Mouse (Mus musculus): Measurements from ENCODE around the gene Rnf103. TPM values are rescaled to one million over a fixed set of nuclear protein-coding genes. Genes with fewer than 3 reads are reported as not detected.
"Not testable (repeated sequence)": the region's sequence is repeated elsewhere in the genome, so short reads cannot be mapped to it uniquely, and the experiment has no call there.

Rnf103 gene
- total RNA-seq (2018; cell fraction: chromatin; rRNA removed), result 100 to 1,000 TPM in 1 of 26 experiments, 10 to 100 TPM in 25; 18.2 to 104 (median 40.7) TPM
- 10 to 100 TPM; 27.0 to 53.5 (median 36.1) TPM for total RNA-seq (2018; cell fraction: cytosol; rRNA removed)
- 10 to 100 TPM; 28.0 to 81.1 (median 50.3) TPM for total RNA-seq (2018; cell fraction: nucleus; rRNA removed)
- polyA plus RNA-seq (2018), result 26.5 to 29.9 TPM (median 26.5 TPM) in 3 replicates

DNA sequence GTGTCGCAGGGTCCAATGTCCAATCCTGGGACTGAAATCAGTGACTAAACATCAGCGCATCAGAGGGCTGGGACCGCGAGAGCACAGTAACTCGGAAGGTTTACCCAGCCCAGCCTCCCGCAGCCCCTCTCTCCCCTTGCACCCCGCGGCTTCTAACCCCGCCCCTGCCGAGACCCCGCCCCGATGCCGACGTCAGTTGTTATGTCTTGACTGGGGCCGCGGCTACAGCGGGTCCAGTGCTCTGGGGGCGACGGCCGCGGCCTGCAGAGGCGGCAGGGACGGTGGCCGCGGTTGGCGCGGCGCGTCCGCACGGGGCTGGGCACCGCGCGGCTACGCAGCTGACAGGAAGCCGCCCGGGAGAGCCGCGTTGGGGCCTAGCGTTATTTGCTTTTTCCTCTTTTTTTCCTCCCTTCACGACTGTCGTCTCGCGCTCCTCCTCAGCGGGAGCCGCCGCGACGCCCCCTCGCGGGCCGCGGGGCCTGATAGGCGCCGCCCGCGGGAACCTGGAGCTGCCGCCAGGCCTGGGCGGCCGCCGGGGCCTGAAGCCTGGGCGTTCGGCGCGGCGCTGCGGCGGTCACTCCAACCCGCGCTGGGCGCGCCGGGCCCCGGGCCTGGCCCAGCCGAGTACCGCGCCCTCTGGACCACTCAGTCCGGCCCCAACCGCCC, at the start of gene Rnf103:
Rnf103 (plus strand) TSS at position 220 of the 666 bp plus-strand sequence.
- Histone ChIP-seq H3K79me2 (ENCODE audit: inconsistent target) (peaks cover 43% of the 10 kb centered on the region), H3K36me3 (ENCODE audit: inconsistent target) (peaks cover 8% of the 10 kb centered on the region; the same call in 1 of the 2 replicates), H3K27ac (peak within 1 kb of the TSS; percentile 62), H3K4me3 (ENCODE audit: inconsistent target) (peak within 1 kb of the TSS; percentile 76)
- WGBS (ENCODE audit: missing documents), result under 1% methylated on average over 55 of the region's 79 CpGs

- Histone ChIP-seq H3K4me3 (ENCODE audit: inconsistent target) (no peak overlapping the region), H3K79me2 (ENCODE audit: inconsistent target) (no peaks in the 10 kb centered on the region), H3K36me3 (ENCODE audit: inconsistent target) (no peaks in the 10 kb centered on the region), H3K27ac (no peak overlapping the region)
- WGBS (ENCODE audit: missing documents), result 11% methylated on average over 1 of the region's 1 CpGs
Observed at GRCm38 (mm10) chr6:71444756-71445155, 48.9 kb upstream of the Rnf103 start.

GRCm38 (mm10) chr6:71445560-71445959, 48.1 kb upstream of the Rnf103 start:
- WGBS (ENCODE audit: missing documents), result 94% methylated on average over 6 of the region's 6 CpGs
- no peaks in the 10 kb centered on the region for H3K79me2 ChIP-seq (ENCODE audit: inconsistent target)
- H3K4me3 ChIP-seq (ENCODE audit: inconsistent target), result no peak overlapping the region
- no peaks in the 10 kb centered on the region for H3K36me3 ChIP-seq (ENCODE audit: inconsistent target)
- no peak overlapping the region for H3K27ac ChIP-seq

GRCm38 (mm10) chr6:71452792-71453191, 40.9 kb upstream of the Rnf103 start:
- no peaks in the 10 kb centered on the region for H3K36me3 ChIP-seq (ENCODE audit: inconsistent target)
- no peak overlapping the region for H3K4me3 ChIP-seq (ENCODE audit: inconsistent target)
- H3K27ac ChIP-seq, result no peak overlapping the region
- 21% methylated on average over 2 of the region's 2 CpGs for WGBS (ENCODE audit: missing documents)
- H3K79me2 ChIP-seq (ENCODE audit: inconsistent target), result no peaks in the 10 kb centered on the region

DNA sequence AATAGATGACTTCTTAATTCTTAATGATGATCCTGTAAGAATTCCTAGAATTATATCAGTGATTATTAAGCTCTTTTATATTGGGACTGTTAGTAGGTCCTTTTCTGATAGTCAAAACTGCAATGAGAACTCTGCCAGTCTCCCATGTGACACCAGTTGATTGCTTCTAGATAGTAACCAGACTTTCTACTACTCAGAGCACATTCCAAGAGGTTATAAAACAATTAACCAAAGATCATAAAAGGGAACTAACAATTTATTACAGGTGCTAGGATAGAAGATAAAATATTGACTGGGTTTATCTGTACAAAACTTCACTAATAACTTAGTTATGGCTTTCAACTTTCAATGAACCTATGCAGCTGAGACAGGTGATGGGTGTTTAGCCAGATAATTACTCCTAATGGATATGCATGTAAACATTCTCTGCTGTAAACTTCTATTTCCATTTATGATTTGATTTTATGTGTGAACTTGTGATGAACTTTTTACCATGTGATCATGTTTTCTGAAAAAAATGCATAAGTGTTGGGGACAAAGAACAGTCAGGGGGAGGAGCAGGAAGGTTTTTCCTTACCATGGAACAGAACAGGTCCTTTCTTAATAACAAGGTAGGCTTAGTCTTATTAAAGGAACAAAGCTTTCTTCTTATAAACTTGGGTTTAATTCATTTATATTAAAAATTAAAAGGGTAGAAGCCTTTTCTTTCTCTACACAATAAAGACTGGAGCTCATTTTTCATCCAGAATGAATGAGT, 39.5 kb upstream of the Rnf103 start:
- not testable (repeated sequence) for H3K4me3 ChIP-seq (ENCODE audit: inconsistent target); H3K36me3 ChIP-seq (ENCODE audit: inconsistent target); H3K79me2 ChIP-seq (ENCODE audit: inconsistent target); H3K27ac ChIP-seq

DNA sequence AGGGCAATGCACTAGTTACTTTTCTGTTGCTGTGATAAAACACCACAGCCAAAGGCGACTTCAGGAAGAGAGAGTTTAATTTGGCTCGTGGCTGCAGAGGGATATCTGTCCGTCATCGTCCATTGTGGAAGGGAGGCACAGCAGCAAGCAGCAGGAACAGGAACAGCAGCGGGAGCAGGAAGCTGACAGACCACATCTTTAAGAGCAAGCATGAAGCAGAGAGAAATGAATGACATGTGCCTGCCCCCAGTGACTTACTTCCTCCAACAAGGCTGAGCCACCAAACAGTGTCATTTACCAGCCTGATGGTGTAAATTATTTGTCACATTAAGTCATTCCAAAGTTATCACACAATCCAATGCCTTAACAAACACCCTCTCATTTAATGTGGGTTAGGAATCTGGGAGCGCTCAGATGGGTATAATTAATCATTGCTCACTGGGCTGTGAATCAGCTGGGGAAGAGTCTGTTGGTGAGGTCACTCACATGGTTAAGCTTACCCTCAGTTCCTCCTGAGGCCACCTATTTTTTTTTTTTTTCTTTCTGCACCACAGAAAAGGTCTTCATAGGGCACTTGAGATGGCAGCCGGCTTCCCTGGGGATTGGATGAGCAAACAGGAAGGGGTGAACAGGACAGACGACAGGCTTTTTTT, 35.6 kb upstream of the Rnf103 start:
- H3K4me3 ChIP-seq (ENCODE audit: inconsistent target), result no peak overlapping the region
- no peaks in the 10 kb centered on the region for H3K79me2 ChIP-seq (ENCODE audit: inconsistent target)
- H3K27ac ChIP-seq, result peak overlapping the region; percentile 56
- 63% methylated on average over 8 of the region's 8 CpGs for WGBS (ENCODE audit: missing documents)
- no peaks in the 10 kb centered on the region for H3K36me3 ChIP-seq (ENCODE audit: inconsistent target)

DNA sequence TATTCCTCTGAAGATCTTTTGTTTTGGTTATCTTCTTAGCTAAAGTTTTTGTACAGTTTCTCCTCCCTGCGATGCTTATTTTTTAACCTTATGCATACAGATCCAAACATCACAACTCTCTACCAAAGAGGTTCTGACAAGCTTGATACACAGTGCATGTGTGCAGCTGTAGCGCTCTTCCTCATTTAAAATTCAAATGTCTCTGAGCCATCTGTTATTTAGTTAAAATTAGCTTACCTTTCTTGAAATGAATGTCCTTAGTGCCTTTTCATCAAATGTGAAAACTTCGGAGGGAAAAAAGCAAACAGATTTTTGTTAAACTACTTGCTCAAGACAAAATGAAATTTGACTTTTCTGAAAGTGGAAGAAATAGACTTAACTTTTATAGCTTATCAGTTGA, 28.5 kb upstream of the Rnf103 start:
- 91% methylated on average over 3 of the region's 3 CpGs for WGBS (ENCODE audit: missing documents)

DNA sequence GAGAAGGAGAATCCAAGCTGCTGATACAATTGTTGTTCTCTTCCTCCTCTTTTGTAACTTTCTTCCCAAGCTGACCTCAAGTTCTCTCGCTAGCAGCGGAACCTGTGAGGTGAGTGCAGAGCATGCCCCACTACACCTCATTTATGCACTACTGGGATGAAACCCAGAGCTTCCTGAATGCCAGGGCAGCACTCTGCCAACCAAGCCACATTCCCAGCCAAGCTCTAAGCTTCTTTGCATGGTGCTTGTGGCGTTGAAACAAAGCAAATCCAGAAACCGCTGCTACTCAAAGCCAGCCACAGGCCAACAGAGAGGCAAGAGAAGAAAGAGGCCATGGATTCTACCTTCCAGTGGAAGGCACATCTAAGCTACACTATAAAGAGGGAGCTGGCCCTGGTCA, 25.9 kb upstream of the Rnf103 start:
- Histone ChIP-seq H3K4me3 (ENCODE audit: inconsistent target) (no peak overlapping the region), H3K79me2 (ENCODE audit: inconsistent target) (no peaks in the 10 kb centered on the region), H3K36me3 (ENCODE audit: inconsistent target) (no peaks in the 10 kb centered on the region), H3K27ac (no peak overlapping the region)
- 93% methylated on average over 4 of the region's 4 CpGs for WGBS (ENCODE audit: missing documents)

More for the DNA sequence above, 28.5 kb upstream of the Rnf103 start:
- no peak overlapping the region for H3K4me3 ChIP-seq (ENCODE audit: inconsistent target)
- no peaks in the 10 kb centered on the region for H3K79me2 ChIP-seq (ENCODE audit: inconsistent target)
- no peak overlapping the region for H3K27ac ChIP-seq
- H3K36me3 ChIP-seq (ENCODE audit: inconsistent target), result no peaks in the 10 kb centered on the region

- no peak overlapping the region for H3K27ac ChIP-seq
- H3K4me3 ChIP-seq (ENCODE audit: inconsistent target), result no peak overlapping the region
- no peaks in the 10 kb centered on the region for H3K79me2 ChIP-seq (ENCODE audit: inconsistent target)
- 76% methylated on average over 3 of the region's 3 CpGs for WGBS (ENCODE audit: missing documents)
- H3K36me3 ChIP-seq (ENCODE audit: inconsistent target), result no peaks in the 10 kb centered on the region
Observed at GRCm38 (mm10) chr6:71469291-71469690, 24.4 kb upstream of the Rnf103 start.

GRCm38 (mm10) chr6:71471830-71472520, 21.7 kb upstream of the Rnf103 start:
- 91% methylated on average over 4 of the region's 4 CpGs for WGBS (ENCODE audit: missing documents)
- no peak overlapping the region for H3K27ac ChIP-seq
- no peak overlapping the region for H3K4me3 ChIP-seq (ENCODE audit: inconsistent target)
- H3K79me2 ChIP-seq (ENCODE audit: inconsistent target), result no peaks in the 10 kb centered on the region
- H3K36me3 ChIP-seq (ENCODE audit: inconsistent target), result no peaks in the 10 kb centered on the region

DNA sequence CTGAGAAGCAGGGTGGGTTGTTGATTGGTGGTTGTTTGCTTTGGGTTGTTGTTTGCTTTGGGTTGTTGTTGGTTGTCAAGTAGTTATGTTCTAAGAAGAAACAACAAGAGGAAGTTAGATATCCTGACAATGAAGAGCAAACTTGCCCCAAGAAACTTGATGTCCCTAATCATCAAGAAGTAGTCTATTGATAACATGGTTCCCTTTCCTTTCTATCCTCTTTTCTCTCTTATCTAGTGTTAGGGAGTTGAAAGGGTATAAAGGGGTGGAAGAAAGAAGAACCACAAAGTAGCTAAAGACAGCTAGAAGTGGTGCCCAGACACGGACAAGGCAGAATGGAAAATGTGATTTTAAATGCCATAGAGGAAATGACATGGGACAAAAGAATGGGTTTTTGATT, 20.9 kb upstream of the Rnf103 start:
- 47% methylated on average over 1 of the region's 1 CpGs for WGBS (ENCODE audit: missing documents)
- no peaks in the 10 kb centered on the region for H3K36me3 ChIP-seq (ENCODE audit: inconsistent target)
- H3K4me3 ChIP-seq (ENCODE audit: inconsistent target), result no peak overlapping the region
- H3K27ac ChIP-seq, result no peak overlapping the region
- no peaks in the 10 kb centered on the region for H3K79me2 ChIP-seq (ENCODE audit: inconsistent target)

GRCm38 (mm10) chr6:71475604-71476003, 18.1 kb upstream of the Rnf103 start:
- Histone ChIP-seq H3K36me3 (ENCODE audit: inconsistent target) (no peaks in the 10 kb centered on the region), H3K79me2 (ENCODE audit: inconsistent target) (no peaks in the 10 kb centered on the region), H3K4me3 (ENCODE audit: inconsistent target) (no peak overlapping the region), H3K27ac (no peak overlapping the region)
- WGBS (ENCODE audit: missing documents), result 92% methylated on average over 3 of the region's 3 CpGs

- Histone ChIP-seq H3K27ac (no peak overlapping the region), H3K36me3 (ENCODE audit: inconsistent target) (no peaks in the 10 kb centered on the region), H3K4me3 (ENCODE audit: inconsistent target) (no peak overlapping the region), H3K79me2 (ENCODE audit: inconsistent target) (no peaks in the 10 kb centered on the region)
- WGBS (ENCODE audit: missing documents), result 69% methylated on average over 5 of the region's 5 CpGs
Observed at GRCm38 (mm10) chr6:71476783-71477182, 16.9 kb upstream of the Rnf103 start.

GRCm38 (mm10) chr6:71478816-71479568, 14.7 kb upstream of the Rnf103 start:
- H3K27ac ChIP-seq; H3K36me3 ChIP-seq (ENCODE audit: inconsistent target); H3K4me3 ChIP-seq (ENCODE audit: inconsistent target); H3K79me2 ChIP-seq (ENCODE audit: inconsistent target): not testable (repeated sequence)
- WGBS (ENCODE audit: missing documents), result 94% methylated on average over 3 of the region's 10 CpGs

Measured in macrophage (primary cell).